ENCODE assay signal across 13 mouse cellular contexts in genomic region chr10:91143313-91144230, GRCm38 (mm10). TPM values are rescaled to one million over a fixed set of nuclear protein-coding genes. Genes with fewer than 3 reads are reported as not detected.
DNase-seq lines count a peak whose midpoint lies in the region; ATAC-seq and TF ChIP-seq lines count a peak whose summit lies in the region.
"Had no signal": no experiment of that assay in that cellular context is flagged by ENCODE, and none has a peak within 500 bp of the region (broad histone marks: within the 10 kb centered on the region; RNA-seq: fewer than 3 reads in every experiment).

No protein-coding gene starts in this region.

- intact Hi-C loops in heart, adult 2 months (cut with DNase I), result loop anchor here (5.0 kb wide), 1 partner anchor 71 kb away; no protein-coding TSS in a partner anchor
- intact Hi-C loops in heart, postnatal 25 days (cut with DNase I), result loop anchor here (5.0 kb wide), 2 partner anchors 61 to 411 kb away; partner anchors contain the start of genes Apaf1 and Ikbip

- no peak overlapping the region for H3K4me3 ChIP-seq in heart, adult 2 months
- H3K4me3 ChIP-seq in lung, postnatal 0 days (ENCODE audit: low read depth, low read length), result no peak overlapping the region

- TF ChIP-seq EP300 in heart, adult 2 months (IDR thresholded peaks at IDR 0.05; ENCODE audit: insufficient read depth, low read depth, low read length), result no peak
- no peak for TF ChIP-seq EP300 in lung, postnatal 0 days (IDR thresholded peaks at IDR 0.05)

- no peak for DNase-seq in heart, adult 2 months
- no peak for DNase-seq in heart, postnatal 25 days (ENCODE audit: low spot score)
- no peak for DNase-seq in lung, postnatal 0 days (ENCODE audit: low spot score)
- no peak for DNase-seq in lung, postnatal 4 days
- peak; percentile 40 for DNase-seq in induced T-regulatory cell, adult 2 months (ENCODE audit: low read depth)
- no peak for DNase-seq in embryo, embryonic 10 days (ENCODE audit: low spot score)
- DNase-seq in Muller cell, postnatal 12 days (ENCODE audit: inconsistent ontology term), result no peak
- DNase-seq in MN1 (ENCODE audit: low spot score), result no peak
- DNase-seq: cerebellum, postnatal 36 days; gastrocnemius, postnatal 14 days; heart, postnatal 36 days; kidney, postnatal 4 days; lung, postnatal 10 days had no signal

- no peaks in the 10 kb centered on the region for H3K79me2 ChIP-seq in heart, adult 2 months (replicated peaks; ENCODE audit: control insufficient read depth, insufficient read depth, low read length)

- no peak overlapping the region for H3K9ac ChIP-seq in heart, adult 2 months (ENCODE audit: low read depth, low read length)
- H3K9ac ChIP-seq in lung, postnatal 0 days (replicated peaks; ENCODE audit: low read depth), result no peak overlapping the region

- no peak overlapping the region for H3K27ac ChIP-seq in heart, adult 2 months
- H3K27ac ChIP-seq in lung, postnatal 0 days (ENCODE audit: low read length), result no peak overlapping the region

- no peaks in the 10 kb centered on the region for H3K27me3 ChIP-seq in heart, adult 2 months (ENCODE audit: control insufficient read depth, insufficient read depth, low read length)
- H3K27me3 ChIP-seq in lung, postnatal 0 days (replicated peaks; ENCODE audit: insufficient read depth, low read length), result no peaks in the 10 kb centered on the region

- peak; percentile 36 for TF ChIP-seq CTCF in heart, adult 2 months (IDR thresholded peaks at IDR 0.05)
- TF ChIP-seq CTCF in lung, postnatal 0 days (IDR thresholded peaks at IDR 0.05), result peak; percentile 38

- ATAC-seq in lung, postnatal 0 days, result no peak

- H3K9me3 ChIP-seq in lung, postnatal 0 days (ENCODE audit: low read length), result no peaks in the 10 kb centered on the region

- H3K36me3 ChIP-seq in heart, adult 2 months (ENCODE audit: control insufficient read depth, insufficient read depth, low read length), result peaks cover under 1% of the 10 kb centered on the region; the same call in 1 of the 2 replicates
- H3K36me3 ChIP-seq in lung, postnatal 0 days (ENCODE audit: insufficient read depth, low read length), result peaks cover 3% of the 10 kb centered on the region; the same call in 1 of the 2 replicates

- no peak for TF ChIP-seq POLR2A in heart, adult 2 months (IDR thresholded peaks at IDR 0.05; ENCODE audit: insufficient read depth, low read depth, low read length)

- 57% methylated on average over 18 of the region's 18 CpGs for WGBS in heart, adult 2 months
- WGBS in lung, postnatal 0 days, result 54% methylated on average over 16 of the region's 18 CpGs

- peaks cover 1% of the 10 kb centered on the region; the same call in 1 of the 2 replicates for H3K4me1 ChIP-seq in heart, adult 2 months (ENCODE audit: control insufficient read depth, insufficient read depth, low read length)
- H3K4me1 ChIP-seq in lung, postnatal 0 days (ENCODE audit: insufficient read depth, low read depth, low read length), result no peaks in the 10 kb centered on the region

- H3K4me2 ChIP-seq in lung, postnatal 0 days (replicated peaks; ENCODE audit: low read depth, low read length), result no peak overlapping the region

RNA-seq across cellular contexts. Expression of gene Slc25a3, which starts 19.7 kb away (rescaled TPM):
- 1,000 to 10,000 TPM; 2,279 to 2,697 TPM for total RNA-seq in heart, adult 2 months (2021)
- 1,459 and 1,712 TPM in 2 replicates for polyA plus RNA-seq in heart, adult 2 months (2012; rRNA removed)
- 1,000 to 10,000 TPM; 2,502 to 2,645 TPM for total RNA-seq in heart, postnatal 25 days (2021)
- polyA plus RNA-seq in lung, postnatal 0 days (2015; fragmentation: Nextera tagmentation; extraction: Ambion mirVana), result 336 and 358 TPM in 2 replicates

RNA-seq across cellular contexts. Expression of gene Tmpo, which starts 37.5 kb away (rescaled TPM):
- total RNA-seq in heart, adult 2 months (2021), result 10 to 100 TPM; 39.8 to 40.1 TPM
- polyA plus RNA-seq in heart, adult 2 months (2012; rRNA removed), result 13.9 and 26.2 TPM in 2 replicates
- 10 to 100 TPM; 40.1 to 45.7 TPM for total RNA-seq in heart, postnatal 25 days (2021)
- 53.3 and 67.4 TPM in 2 replicates for polyA plus RNA-seq in lung, postnatal 0 days (2015; fragmentation: Nextera tagmentation; extraction: Ambion mirVana)
